ENCODE assay signal across 10 mouse cellular contexts in the genomic region with DNA sequence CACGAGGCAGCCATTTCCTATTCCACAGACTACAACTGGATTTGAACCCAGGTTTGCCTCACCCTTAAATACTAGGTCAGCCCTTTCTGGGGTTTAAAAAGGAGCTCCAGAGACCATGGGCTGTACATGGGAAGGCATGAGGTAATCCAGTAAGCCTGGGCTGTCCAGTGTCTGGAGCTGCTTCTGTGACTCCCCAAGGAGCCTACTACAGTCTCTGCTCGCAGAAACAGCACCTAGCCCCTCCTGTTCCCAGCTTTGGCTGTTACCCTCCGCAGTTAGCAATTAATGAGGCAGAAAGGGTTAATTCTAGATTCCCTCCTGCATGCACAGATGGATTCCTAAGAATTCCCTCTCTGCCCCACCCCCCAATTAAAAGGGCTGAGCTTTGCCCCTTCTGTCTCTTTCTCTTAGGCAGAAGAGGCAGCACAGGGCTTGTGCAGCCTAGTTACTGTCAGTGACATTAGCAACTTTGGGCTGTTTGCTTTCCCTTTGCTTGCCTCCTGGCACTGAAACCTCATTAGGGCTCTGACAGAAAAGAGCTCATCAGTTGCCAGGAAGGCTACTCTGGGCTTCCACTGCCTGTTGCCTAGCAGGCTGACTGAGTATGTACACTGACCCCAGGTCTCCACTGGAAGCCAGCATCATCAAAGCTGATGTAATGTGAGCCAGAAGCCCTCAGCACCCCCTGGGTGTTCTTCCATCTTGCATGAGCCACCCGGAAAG. TPM values are rescaled to one million over a fixed set of nuclear protein-coding genes. Genes with fewer than 3 reads are reported as not detected.
DNase-seq lines count a peak whose midpoint lies in the region; ATAC-seq lines count a peak whose summit lies in the region.
"Had no signal": no experiment of that assay in that cellular context is flagged by ENCODE, and none has a peak within 500 bp of the region (broad histone marks: within the 10 kb centered on the region; RNA-seq: fewer than 3 reads in every experiment).

5530401A14Rik (plus strand) TSS at position 424 of the 723 bp plus-strand sequence.

- H3K4me2 ChIP-seq in limb, embryonic 11.5 days (ENCODE audit: low read depth, severe bottlenecking), result no peak within 1 kb of the TSS
- no peak within 1 kb of the TSS for H3K4me2 ChIP-seq in intestine, embryonic 16.5 days (ENCODE audit: low read depth, low read length)
- H3K4me2 ChIP-seq: heart, embryonic 13.5 days had no signal

- peak; percentile 94 for DNase-seq in Muller cell, postnatal 12 days (ENCODE audit: inconsistent ontology term)
- DNase-seq in cerebellum, adult 18-20 months, result peak; percentile 5 to 14
- DNase-seq in frontal cortex, adult 2 months (ENCODE audit: extremely low spot score in 1 of 2, low spot score in 1 of 2), result peak; percentile 36 to 38
- peak; percentile 30 for DNase-seq in limb, embryonic 11.5 days (ENCODE audit: low spot score)
- DNase-seq in right cerebral cortex, postnatal 4 days, result peak; percentile 19
- DNase-seq in ovary, postnatal 14 days (ENCODE audit: low spot score), result no peak
- no peak for DNase-seq in natural killer cell, adult 2 months (ENCODE audit: low spot score in 2 of 2)

- ATAC-seq in limb, embryonic 11.5 days (ENCODE audit: insufficient number of reproducible peaks, low FRiP score, low TSS enrichment, low read depth), result no peak
- ATAC-seq in intestine, embryonic 16.5 days, result no peak

- H3K4me1 ChIP-seq in limb, embryonic 11.5 days (ENCODE audit: control insufficient read depth, insufficient read depth, low read length), result peaks cover 12% of the 10 kb centered on the region
- H3K4me1 ChIP-seq in intestine, embryonic 16.5 days (ENCODE audit: control insufficient read depth, insufficient read depth, low read length), result no peaks in the 10 kb centered on the region
- H3K4me1 ChIP-seq: heart, embryonic 13.5 days had no signal

- H3K4me3 ChIP-seq in limb, embryonic 11.5 days (ENCODE audit: low read depth, low read length), result no peak within 1 kb of the TSS
- H3K4me3 ChIP-seq in intestine, embryonic 16.5 days (ENCODE audit: low read length), result no peak within 1 kb of the TSS
- H3K4me3 ChIP-seq: heart, embryonic 13.5 days; megakaryocyte, embryonic 14.5 days had no signal

- H3K36me3 ChIP-seq in limb, embryonic 11.5 days (ENCODE audit: control insufficient read depth, insufficient read depth, low read length), result no peaks in the 10 kb centered on the region
- no peaks in the 10 kb centered on the region for H3K36me3 ChIP-seq in intestine, embryonic 16.5 days (ENCODE audit: control insufficient read depth, insufficient read depth, low read length)
- H3K36me3 ChIP-seq: heart, embryonic 13.5 days had no signal

- H3K27ac ChIP-seq in limb, embryonic 11.5 days (replicated peaks; ENCODE audit: low read depth, low read length), result no peak within 1 kb of the TSS
- H3K27ac ChIP-seq in intestine, embryonic 16.5 days (ENCODE audit: low read length), result no peak within 1 kb of the TSS
- H3K27ac ChIP-seq: heart, embryonic 13.5 days had no signal

- no peaks in the 10 kb centered on the region for H3K9me3 ChIP-seq in limb, embryonic 11.5 days (ENCODE audit: control insufficient read depth, low read length)
- H3K9me3 ChIP-seq in intestine, embryonic 16.5 days (ENCODE audit: control insufficient read depth, low read length), result no peaks in the 10 kb centered on the region
- H3K9me3 ChIP-seq: heart, embryonic 13.5 days; megakaryocyte, embryonic 14.5 days had no signal

- H3K9ac ChIP-seq in limb, embryonic 11.5 days (ENCODE audit: low read length), result no peak within 1 kb of the TSS
- no peak within 1 kb of the TSS for H3K9ac ChIP-seq in intestine, embryonic 16.5 days (ENCODE audit: low read depth, low read length)
- H3K9ac ChIP-seq: heart, embryonic 13.5 days had no signal

- no peaks in the 10 kb centered on the region for H3K27me3 ChIP-seq in limb, embryonic 11.5 days (ENCODE audit: control insufficient read depth, insufficient read depth, low read length)
- H3K27me3 ChIP-seq in intestine, embryonic 16.5 days (replicated peaks; ENCODE audit: control insufficient read depth, insufficient read depth, low read length), result no peaks in the 10 kb centered on the region
- H3K27me3 ChIP-seq: heart, embryonic 13.5 days had no signal

- WGBS in limb, embryonic 11.5 days, result 32% methylated on average over 4 of the region's 4 CpGs
- 41% methylated on average over 4 of the region's 4 CpGs for WGBS in intestine, embryonic 16.5 days

RNA-seq across cellular contexts. Expression of gene 5530401A14Rik, which starts in this region (rescaled TPM):
- polyA plus RNA-seq in frontal cortex, adult 2 months (2012; rRNA removed), result 0.17 and 0.24 TPM in 2 replicates
- polyA plus RNA-seq in limb, embryonic 11.5 days (2014; fragmentation: Nextera tagmentation; extraction: Ambion mirVana), result not detected in 2 replicates
- 0.05 TPM in 1 of 2 replicates, not detected in the other for polyA plus RNA-seq in intestine, embryonic 16.5 days (2015; fragmentation: Nextera tagmentation; extraction: Ambion mirVana)
- polyA plus RNA-seq: heart, embryonic 13.5 days had no signal

Comparison
In these comparisons a context has a peak if more than half of its experiments do, and no peak if none do; other contexts are left out.
1. Peak in DNase-seq in frontal cortex, adult 2 months; RNA of the gene not detected or under 1 TPM.
2. Peak in DNase-seq in limb, embryonic 11.5 days; RNA of the gene not detected or under 1 TPM.
3. DNase-seq: peak in Muller cell, postnatal 12 days (single experiment), cerebellum, adult 18-20 months (2 of 2) and right cerebral cortex, postnatal 4 days (single experiment); none in ovary, postnatal 14 days (single experiment) and natural killer cell, adult 2 months (0 of 2).